Mouse (Mus musculus): ENCODE measurements around the gene Bmp3. TPM values are rescaled to one million over a fixed set of nuclear protein-coding genes. Genes with fewer than 3 reads are reported as not detected.

Gene Bmp3
- 1 to 10 TPM; 3.3 to 5.3 TPM for total RNA-seq (2021)
- long read RNA-seq, experiment 1, full-length matches to known transcripts: 1 of 1 reads
- long read RNA-seq, experiment 1, partial matches to known transcripts: 0 of 1 reads
- long read RNA-seq, experiment 1, other reads (novel, unspliced or antisense): 0 of 1 reads
- long read RNA-seq, experiment 2, full-length matches to known transcripts: 2 of 3 reads
- long read RNA-seq, experiment 2, partial matches to known transcripts: 0 of 3 reads
- long read RNA-seq, experiment 2, other reads (novel, unspliced or antisense): 1 of 3 reads

- no peak for DNase-seq (ENCODE audit: low spot score in 2 of 2)
Observed at GRCm38 (mm10) chr5:98854264-98854626, at the start of gene Bmp3. Bmp3 (plus strand) TSS chr5:98854415.

GRCm38 (mm10) chr5:98804761-98805160 lies 49.5 kb upstream of the Bmp3 start:
- DNase-seq (ENCODE audit: low spot score in 2 of 2): no peak

GRCm38 (mm10) chr5:98806492-98806891 lies 47.7 kb upstream of the Bmp3 start:
- no peak for DNase-seq (ENCODE audit: low spot score in 2 of 2)

- no peak for DNase-seq (ENCODE audit: low spot score in 2 of 2)
Observed at GRCm38 (mm10) chr5:98807022-98807421, 47.2 kb upstream of the Bmp3 start.

- no peak for DNase-seq (ENCODE audit: low spot score in 2 of 2)
Observed at GRCm38 (mm10) chr5:98807953-98808352, 46.3 kb upstream of the Bmp3 start.

GRCm38 (mm10) chr5:98812380-98812779 lies 41.8 kb upstream of the Bmp3 start:
- DNase-seq (ENCODE audit: low spot score in 2 of 2): no peak

GRCm38 (mm10) chr5:98815269-98815668 lies 38.9 kb upstream of the Bmp3 start:
- no peak for DNase-seq (ENCODE audit: low spot score in 2 of 2)

- DNase-seq (ENCODE audit: low spot score in 2 of 2): no peak
Observed at GRCm38 (mm10) chr5:98833760-98834159, 20.5 kb upstream of the Bmp3 start.

GRCm38 (mm10) chr5:98834300-98834699 lies 19.9 kb upstream of the Bmp3 start:
- DNase-seq (ENCODE audit: low spot score in 2 of 2): no peak

GRCm38 (mm10) chr5:98842600-98843310 lies 11.5 kb upstream of the Bmp3 start:
- DNase-seq (ENCODE audit: low spot score in 2 of 2): no peak

- no peak for DNase-seq (ENCODE audit: low spot score in 2 of 2)
Observed at GRCm38 (mm10) chr5:98844664-98845063, 9.6 kb upstream of the Bmp3 start.

- DNase-seq (ENCODE audit: low spot score in 2 of 2): peak in 1 of 2 experiments; percentile 2
Observed at GRCm38 (mm10) chr5:98854627-98855564, 681 bp downstream of the Bmp3 start.

- no peak for DNase-seq (ENCODE audit: low spot score in 2 of 2)
Observed at GRCm38 (mm10) chr5:98855741-98856140, 1.5 kb downstream of the Bmp3 start.

- DNase-seq (ENCODE audit: low spot score in 2 of 2): no peak
Observed at GRCm38 (mm10) chr5:98856356-98856755, 2.1 kb downstream of the Bmp3 start.

GRCm38 (mm10) chr5:98863891-98864290 lies 9.7 kb downstream of the Bmp3 start:
- no peak for DNase-seq (ENCODE audit: low spot score in 2 of 2)

- DNase-seq (ENCODE audit: low spot score in 2 of 2): no peak
Observed at GRCm38 (mm10) chr5:98865146-98865545, 10.9 kb downstream of the Bmp3 start.

- no peak for DNase-seq (ENCODE audit: low spot score in 2 of 2)
Observed at GRCm38 (mm10) chr5:98876056-98876455, 21.8 kb downstream of the Bmp3 start.

- DNase-seq (ENCODE audit: low spot score in 2 of 2): peak in 1 of 2 experiments; percentile 10
Observed at GRCm38 (mm10) chr5:98878891-98879290, 24.7 kb downstream of the Bmp3 start.

- no peak for DNase-seq (ENCODE audit: low spot score in 2 of 2)
Observed at GRCm38 (mm10) chr5:98882096-98882495, 27.9 kb downstream of the Bmp3 start.

GRCm38 (mm10) chr5:98890544-98891050 lies 36.4 kb downstream of the Bmp3 start:
- DNase-seq (ENCODE audit: low spot score in 2 of 2): no peak

- DNase-seq (ENCODE audit: low spot score in 2 of 2): no peak
Observed at GRCm38 (mm10) chr5:98894281-98894680, 40.1 kb downstream of the Bmp3 start.

Measured in adrenal gland, postnatal 4 days (tissue).